Mouse (Mus musculus): ENCODE measurements at regions not wholly inside any gene's neighbourhood (a gene's known extent, or its start where the extent isn't known, plus 50 kb on each side); places are given as distances from the start of the nearest gene placed in this dataset.

GRCm38 (mm10) chr19:56105452-56106091 is 181.4 kb upstream of the Habp2 start:
- H3K4me2 ChIP-seq (ENCODE audit: low read length) = no peak overlapping the region
- WGBS = 82% methylated on average over 23 of the region's 23 CpGs

GRCm38 (mm10) chr19:56108796-56109195 is 178.1 kb upstream of the Habp2 start:
- Histone ChIP-seq H3K27me3 (ENCODE audit: control insufficient read depth, insufficient read depth, low read length) (peaks cover 7% of the 10 kb centered on the region), H3K36me3 (ENCODE audit: control insufficient read depth, insufficient read depth, low read length) (no peaks in the 10 kb centered on the region), H3K9ac (ENCODE audit: low read length) (no peak overlapping the region), H3K4me1 (ENCODE audit: control insufficient read depth in 2 of 2, insufficient read depth in 2 of 2, low read length in 2 of 2) (no peaks in the 10 kb centered on the region), H3K27ac (replicated peaks in 1 of 2; ENCODE audit: control insufficient read depth in 1 of 2, insufficient read depth in 1 of 2, low read depth in 2 of 2, low read length in 2 of 2) (no peak overlapping the region), H3K4me2 (ENCODE audit: low read length) (no peak overlapping the region), H3K4me3 (ENCODE audit: control insufficient read depth in 1 of 2, insufficient read depth in 1 of 2, low read depth in 1 of 2, low read length in 2 of 2) (no peak overlapping the region), H3K9me3 (ENCODE audit: control insufficient read depth, low read length) (no peaks in the 10 kb centered on the region)
- ATAC-seq (ENCODE audit: insufficient number of reproducible peaks, insufficient read depth, low FRiP score, low read depth) = no peak
- WGBS = 84% methylated on average over 6 of the region's 6 CpGs

More at GRCm38 (mm10) chr19:56105452-56106091, 181.4 kb upstream of the Habp2 start:
- H3K36me3 ChIP-seq (ENCODE audit: control insufficient read depth, insufficient read depth, low read length) = no peaks in the 10 kb centered on the region
- no peaks in the 10 kb centered on the region for H3K27me3 ChIP-seq (ENCODE audit: control insufficient read depth, insufficient read depth, low read length)
- no peak overlapping the region for H3K4me3 ChIP-seq (ENCODE audit: control insufficient read depth in 1 of 2, insufficient read depth in 1 of 2, low read depth in 1 of 2, low read length in 2 of 2)
- H3K9ac ChIP-seq (ENCODE audit: low read length) = no peak overlapping the region
- 0 out of 2 replicates have a peak, but pooled peaks cover 1% of the 10 kb centered on the region for H3K9me3 ChIP-seq (ENCODE audit: control insufficient read depth, low read length)
- no peak overlapping the region for H3K27ac ChIP-seq (replicated peaks in 1 of 2; ENCODE audit: control insufficient read depth in 1 of 2, insufficient read depth in 1 of 2, low read depth in 2 of 2, low read length in 2 of 2)
- ATAC-seq (ENCODE audit: insufficient number of reproducible peaks, insufficient read depth, low FRiP score, low read depth) = no peak
- H3K4me1 ChIP-seq (ENCODE audit: control insufficient read depth in 2 of 2, insufficient read depth in 2 of 2, low read length in 2 of 2) = no peaks in the 10 kb centered on the region

- no peaks in the 10 kb centered on the region for H3K36me3 ChIP-seq (ENCODE audit: control insufficient read depth, insufficient read depth, low read length)
- peaks cover 11 to 14% of the 10 kb centered on the region in 2 experiments for H3K4me1 ChIP-seq (ENCODE audit: control insufficient read depth in 2 of 2, insufficient read depth in 2 of 2, low read length in 2 of 2)
- H3K9ac ChIP-seq (ENCODE audit: low read length) = no peak overlapping the region
- 16% methylated on average over 10 of the region's 15 CpGs for WGBS
- peaks cover 7% of the 10 kb centered on the region; the same call in 1 of the 2 replicates for H3K9me3 ChIP-seq (ENCODE audit: control insufficient read depth, low read length)
- H3K27me3 ChIP-seq (ENCODE audit: control insufficient read depth, insufficient read depth, low read length) = peaks cover 11% of the 10 kb centered on the region
- H3K4me3 ChIP-seq (ENCODE audit: control insufficient read depth in 1 of 2, insufficient read depth in 1 of 2, low read depth in 1 of 2, low read length in 2 of 2) = no peak overlapping the region
- H3K4me2 ChIP-seq (ENCODE audit: low read length) = 0 out of 2 replicates have a peak overlapping the region, but pooled peaks have one; percentile 22
- H3K27ac ChIP-seq (replicated peaks in 1 of 2; ENCODE audit: control insufficient read depth in 1 of 2, insufficient read depth in 1 of 2, low read depth in 2 of 2, low read length in 2 of 2) = no peak overlapping the region
- no peak for ATAC-seq (ENCODE audit: insufficient number of reproducible peaks, insufficient read depth, low FRiP score, low read depth)
These were observed 171.2 kb upstream of the Habp2 start for GRCm38 (mm10) chr19:56115552-56116284.

GRCm38 (mm10) chr19:56116285-56116680 is 170.7 kb upstream of the Habp2 start:
- no peak for ATAC-seq (ENCODE audit: insufficient number of reproducible peaks, insufficient read depth, low FRiP score, low read depth)
- Histone ChIP-seq H3K4me1 (ENCODE audit: control insufficient read depth in 2 of 2, insufficient read depth in 2 of 2, low read length in 2 of 2) (peaks cover 11 to 19% of the 10 kb centered on the region in 2 experiments), H3K27me3 (ENCODE audit: control insufficient read depth, insufficient read depth, low read length) (peaks cover 11% of the 10 kb centered on the region), H3K4me2 (ENCODE audit: low read length) (0 out of 2 replicates have a peak overlapping the region, but pooled peaks have one; percentile 18), H3K9ac (ENCODE audit: low read length) (no peak overlapping the region), H3K36me3 (ENCODE audit: control insufficient read depth, insufficient read depth, low read length) (no peaks in the 10 kb centered on the region), H3K27ac (replicated peaks in 1 of 2; ENCODE audit: control insufficient read depth in 1 of 2, insufficient read depth in 1 of 2, low read depth in 2 of 2, low read length in 2 of 2) (no peak overlapping the region), H3K4me3 (ENCODE audit: control insufficient read depth in 1 of 2, insufficient read depth in 1 of 2, low read depth in 1 of 2, low read length in 2 of 2) (no peak overlapping the region), H3K9me3 (ENCODE audit: control insufficient read depth, low read length) (peaks cover 7% of the 10 kb centered on the region; the same call in 1 of the 2 replicates)
- 59% methylated on average over 7 of the region's 7 CpGs for WGBS

GRCm38 (mm10) chr19:56120723-56121122 is 166.2 kb upstream of the Habp2 start:
- H3K9me3 ChIP-seq (ENCODE audit: control insufficient read depth, low read length) = peaks cover 12% of the 10 kb centered on the region; the same call in 1 of the 2 replicates
- peak overlapping the region in 1 of 2 experiments; percentile 19; a peak in 1 of 4 replicates for H3K27ac ChIP-seq (replicated peaks in 1 of 2; ENCODE audit: control insufficient read depth in 1 of 2, insufficient read depth in 1 of 2, low read depth in 2 of 2, low read length in 2 of 2)
- WGBS = 21% methylated on average over 7 of the region's 7 CpGs
- H3K4me2 ChIP-seq (ENCODE audit: low read length) = peak overlapping the region; percentile 49
- peak; percentile 39; the same call in 1 of the 2 replicates for ATAC-seq (ENCODE audit: insufficient number of reproducible peaks, insufficient read depth, low FRiP score, low read depth)
- H3K27me3 ChIP-seq (ENCODE audit: control insufficient read depth, insufficient read depth, low read length) = 0 out of 2 replicates have a peak, but pooled peaks cover 4% of the 10 kb centered on the region
- H3K9ac ChIP-seq (ENCODE audit: low read length) = no peak overlapping the region
- H3K36me3 ChIP-seq (ENCODE audit: control insufficient read depth, insufficient read depth, low read length) = no peaks in the 10 kb centered on the region
- H3K4me1 ChIP-seq (ENCODE audit: control insufficient read depth in 2 of 2, insufficient read depth in 2 of 2, low read length in 2 of 2) = peaks cover 6 to 19% of the 10 kb centered on the region in 2 experiments
- no peak overlapping the region for H3K4me3 ChIP-seq (ENCODE audit: control insufficient read depth in 1 of 2, insufficient read depth in 1 of 2, low read depth in 1 of 2, low read length in 2 of 2)

GRCm38 (mm10) chr19:56122186-56122585 is 164.8 kb upstream of the Habp2 start:
- no peak overlapping the region for H3K27ac ChIP-seq (replicated peaks in 1 of 2; ENCODE audit: control insufficient read depth in 1 of 2, insufficient read depth in 1 of 2, low read depth in 2 of 2, low read length in 2 of 2)
- H3K9me3 ChIP-seq (ENCODE audit: control insufficient read depth, low read length) = peaks cover 12% of the 10 kb centered on the region; the same call in 1 of the 2 replicates
- H3K27me3 ChIP-seq (ENCODE audit: control insufficient read depth, insufficient read depth, low read length) = 0 out of 2 replicates have a peak, but pooled peaks cover 4% of the 10 kb centered on the region
- no peak overlapping the region for H3K4me3 ChIP-seq (ENCODE audit: control insufficient read depth in 1 of 2, insufficient read depth in 1 of 2, low read depth in 1 of 2, low read length in 2 of 2)
- no peak for ATAC-seq (ENCODE audit: insufficient number of reproducible peaks, insufficient read depth, low FRiP score, low read depth)
- H3K4me2 ChIP-seq (ENCODE audit: low read length) = no peak overlapping the region
- 91% methylated on average over 5 of the region's 5 CpGs for WGBS
- peaks cover 4 to 10% of the 10 kb centered on the region in 2 experiments for H3K4me1 ChIP-seq (ENCODE audit: control insufficient read depth in 2 of 2, insufficient read depth in 2 of 2, low read length in 2 of 2)
- H3K36me3 ChIP-seq (ENCODE audit: control insufficient read depth, insufficient read depth, low read length) = no peaks in the 10 kb centered on the region
- H3K9ac ChIP-seq (ENCODE audit: low read length) = no peak overlapping the region

- no peaks in the 10 kb centered on the region; the same call in 1 of the 2 replicates for H3K27me3 ChIP-seq (ENCODE audit: control insufficient read depth, insufficient read depth, low read length)
- no peak for ATAC-seq (ENCODE audit: insufficient number of reproducible peaks, insufficient read depth, low FRiP score, low read depth)
- no peak overlapping the region for H3K27ac ChIP-seq (replicated peaks in 1 of 2; ENCODE audit: control insufficient read depth in 1 of 2, insufficient read depth in 1 of 2, low read depth in 2 of 2, low read length in 2 of 2)
- no peaks in the 10 kb centered on the region for H3K9me3 ChIP-seq (ENCODE audit: control insufficient read depth, low read length)
- H3K9ac ChIP-seq (ENCODE audit: low read length) = no peak overlapping the region
- peaks cover 0 to 2% of the 10 kb centered on the region in 2 experiments; a peak in 1 of 4 replicates for H3K4me1 ChIP-seq (ENCODE audit: control insufficient read depth in 2 of 2, insufficient read depth in 2 of 2, low read length in 2 of 2)
- H3K4me3 ChIP-seq (ENCODE audit: control insufficient read depth in 1 of 2, insufficient read depth in 1 of 2, low read depth in 1 of 2, low read length in 2 of 2) = no peak overlapping the region
- WGBS = 69% methylated on average over 5 of the region's 5 CpGs
- H3K36me3 ChIP-seq (ENCODE audit: control insufficient read depth, insufficient read depth, low read length) = no peaks in the 10 kb centered on the region
- H3K4me2 ChIP-seq (ENCODE audit: low read length) = no peak overlapping the region
These were observed 155.4 kb upstream of the Habp2 start for GRCm38 (mm10) chr19:56131556-56131955.
